Mouse (Mus musculus) frontal cortex, postnatal 14 days (tissue): ENCODE data around the gene Olfr1216.
"Not testable (repeated sequence)": the region's sequence is repeated elsewhere in the genome, so short reads cannot be mapped to it uniquely, and the experiment has no call there.

ENCODE experiments used
- DNase-seq, 2 experiments: peaks; one replicate each; pipeline ENCODE4 v3.0.0; 2022; ENCODE audit warnings: low spot score in 2 of 2

Gene Olfr1216

DNA sequence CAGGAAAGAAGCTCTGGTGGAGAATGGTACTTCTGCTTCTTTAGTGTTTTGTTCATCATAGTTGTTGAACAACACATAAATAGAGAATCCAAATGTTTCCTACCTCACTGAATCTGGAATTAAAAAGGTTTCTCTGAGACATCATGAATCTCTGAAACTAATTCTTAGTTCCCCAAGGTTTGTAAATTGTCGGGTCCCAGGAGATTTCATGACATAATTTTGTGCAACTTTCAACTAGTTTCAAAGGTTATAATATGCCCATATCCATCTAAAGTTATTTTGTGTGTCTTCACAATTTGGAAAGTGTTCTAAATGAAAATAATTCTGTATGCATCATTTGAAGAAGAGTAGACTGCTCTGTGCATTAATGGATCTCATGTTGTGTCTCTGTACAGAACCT lies at the start of gene Olfr1216:
Olfr1216 (minus strand) TSS at position 101 of the 400 bp plus-strand sequence.
- DNase-seq = no peak

DNA sequence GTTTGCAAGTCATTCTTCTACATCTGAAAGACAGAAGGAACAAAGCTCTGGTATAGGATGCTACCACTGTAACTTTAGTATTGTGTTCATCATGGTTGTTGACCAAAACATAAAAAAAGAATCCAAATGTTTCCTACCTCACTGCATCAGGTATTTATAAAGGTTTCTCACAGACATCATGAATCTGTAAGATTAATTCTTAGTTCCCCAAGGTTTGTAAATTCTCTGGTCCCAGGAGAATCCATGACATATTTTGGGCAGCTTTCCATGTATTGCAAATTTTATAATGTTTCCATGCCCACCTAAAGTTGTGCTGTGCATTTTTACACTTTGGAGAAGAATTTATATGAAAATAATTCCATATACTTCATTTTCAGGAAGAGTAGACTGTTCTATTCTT lies 42.9 kb upstream of the Olfr1216 start, which contains the start of gene Olfr1218:
Olfr1218 (minus strand) TSS at position 101 of the 400 bp plus-strand sequence.
- DNase-seq = no peak

DNA sequence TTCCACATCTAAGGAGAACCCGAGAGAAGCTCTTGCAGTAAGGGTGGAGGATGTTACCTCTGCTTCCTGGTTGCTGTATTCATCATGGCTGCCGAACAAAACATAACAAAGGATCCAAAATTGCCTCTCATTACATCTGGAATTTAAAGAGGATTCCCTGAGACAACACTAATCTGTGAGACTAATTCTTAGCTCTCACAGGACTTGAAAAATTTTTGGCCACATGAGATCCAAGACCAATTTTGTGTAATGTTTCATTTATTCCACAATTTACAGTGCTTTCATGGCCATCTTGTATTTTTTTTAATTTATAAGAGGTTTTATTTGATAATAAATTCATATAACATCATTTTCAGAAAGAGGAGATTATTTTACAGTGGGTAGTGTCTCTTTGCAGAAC lies 13.8 kb upstream of the Olfr1216 start, which contains the start of gene Olfr1217:
Olfr1217 (minus strand) TSS at position 101 of the 400 bp plus-strand sequence.
- DNase-seq = no peak

DNA sequence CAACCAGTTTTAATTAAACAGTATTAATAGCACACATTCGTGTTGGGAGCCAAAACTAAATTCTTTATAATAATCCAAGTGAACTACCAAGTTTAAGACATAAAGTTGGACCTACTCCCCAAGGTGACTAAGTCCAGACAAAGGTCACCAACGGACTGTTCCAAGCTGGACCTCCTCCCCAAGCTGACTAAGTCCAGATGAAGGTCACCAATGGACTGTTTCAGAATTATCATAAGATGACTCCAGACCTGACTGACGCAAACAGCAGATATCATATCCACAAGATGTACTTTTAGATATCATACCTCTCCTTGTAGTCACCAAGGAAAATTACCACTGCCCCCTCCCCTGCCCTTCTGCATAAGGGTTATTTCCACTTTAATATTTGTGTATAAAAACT lies 3.3 kb upstream of the Olfr1216 start:
- not testable (repeated sequence) for DNase-seq

DNA sequence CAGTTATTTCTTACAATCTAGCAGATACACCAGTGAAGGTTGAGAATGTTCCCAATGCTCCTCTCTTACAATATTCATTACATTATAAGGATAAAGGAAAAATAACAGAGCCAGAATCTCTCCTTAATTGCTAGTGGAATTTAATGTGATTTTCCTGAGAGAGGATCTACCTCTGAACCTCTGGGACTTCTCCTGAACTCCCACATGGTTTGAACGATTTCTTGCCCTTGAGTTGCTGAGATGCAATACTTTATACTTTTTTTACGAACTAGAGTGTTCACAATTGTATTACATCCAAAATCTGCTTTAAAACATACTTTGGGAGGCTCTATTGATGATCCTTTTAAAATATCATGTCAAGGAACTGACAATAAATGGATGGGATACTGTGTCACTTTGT lies 11.3 kb downstream of the Olfr1216 start, which contains the start of gene Olfr1215:
Olfr1215 (minus strand) TSS at position 101 of the 400 bp plus-strand sequence.
- DNase-seq = no peak

DNA sequence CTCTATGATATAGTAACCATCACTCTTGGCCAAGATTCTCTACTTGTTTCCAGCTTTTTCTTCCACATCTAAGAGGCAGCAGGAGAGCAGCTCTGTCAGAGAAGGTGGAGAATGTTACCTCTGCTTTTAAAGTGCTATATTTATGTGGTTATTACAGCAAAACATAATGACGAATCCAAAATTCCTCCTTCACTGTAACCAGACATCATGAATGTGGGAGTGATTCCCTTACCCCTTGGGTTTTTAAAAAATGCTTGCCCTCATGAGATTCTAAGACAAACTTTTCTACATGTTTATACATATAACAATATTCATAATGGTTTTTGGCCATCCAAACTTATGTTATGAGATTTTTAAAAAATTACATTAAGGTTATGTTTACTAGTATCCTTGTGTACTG lies 25.6 kb downstream of the Olfr1216 start, which contains the start of gene Olfr1214:
Olfr1214 (minus strand) TSS at position 101 of the 400 bp plus-strand sequence.
- DNase-seq = no peak

DNA sequence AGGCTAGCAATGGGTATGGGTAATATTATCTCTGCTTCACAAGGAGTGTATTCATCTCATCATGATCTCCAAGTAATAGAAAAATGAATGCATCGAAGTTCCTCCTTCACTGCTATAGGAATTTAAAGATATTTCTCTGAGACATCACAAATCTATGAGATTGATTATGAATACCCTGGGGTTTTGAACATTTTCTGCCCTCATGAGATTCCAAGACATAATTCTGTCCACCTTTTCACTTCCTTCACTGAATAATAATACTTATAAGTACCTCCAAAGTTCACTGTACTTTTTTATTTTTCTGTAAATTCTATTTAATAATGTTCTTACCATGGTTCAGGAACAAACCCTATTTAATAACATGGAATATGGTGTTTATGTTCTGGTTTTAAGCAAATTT lies 38.0 kb downstream of the Olfr1216 start, which contains the start of gene Gm13762:
Gm13762 (minus strand) TSS at position 101 of the 400 bp plus-strand sequence.
- no peak for DNase-seq
